Mouse (Mus musculus) mature B cell (primary cell): Measurements from ENCODE around the gene Rassf5.

Source experiments
- in situ Hi-C: fragments of 300-500 bp; cut with MboI; formaldehyde crosslinking; loops from 2 replicates; pipeline ENCODE4 v1.14.3; 2019

Gene Rassf5

DNA sequence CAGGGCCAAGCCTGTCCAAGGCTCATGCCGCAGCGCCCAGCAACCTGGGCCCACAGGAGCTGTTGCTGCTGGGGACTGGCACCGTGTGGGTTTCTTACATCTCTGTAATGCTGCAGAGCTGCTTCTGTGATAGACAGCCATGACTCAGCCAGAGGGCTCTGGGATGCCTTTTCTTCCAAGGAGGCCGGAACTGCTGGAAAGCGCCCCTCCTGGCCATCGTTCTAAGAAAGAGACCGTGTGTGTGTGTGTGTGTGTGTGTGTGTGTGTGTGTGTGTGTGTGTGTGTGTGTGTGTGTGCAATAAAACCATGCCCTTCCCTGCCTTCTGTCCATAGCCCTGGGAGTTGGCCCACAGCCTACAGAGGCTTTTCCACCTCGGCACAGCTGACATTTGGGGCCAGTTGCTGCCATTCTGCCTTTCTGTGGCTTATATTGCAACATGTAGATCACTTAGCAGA lies 35.1 kb downstream of the Rassf5 start:
- in situ Hi-C loops: no loop called here

DNA sequence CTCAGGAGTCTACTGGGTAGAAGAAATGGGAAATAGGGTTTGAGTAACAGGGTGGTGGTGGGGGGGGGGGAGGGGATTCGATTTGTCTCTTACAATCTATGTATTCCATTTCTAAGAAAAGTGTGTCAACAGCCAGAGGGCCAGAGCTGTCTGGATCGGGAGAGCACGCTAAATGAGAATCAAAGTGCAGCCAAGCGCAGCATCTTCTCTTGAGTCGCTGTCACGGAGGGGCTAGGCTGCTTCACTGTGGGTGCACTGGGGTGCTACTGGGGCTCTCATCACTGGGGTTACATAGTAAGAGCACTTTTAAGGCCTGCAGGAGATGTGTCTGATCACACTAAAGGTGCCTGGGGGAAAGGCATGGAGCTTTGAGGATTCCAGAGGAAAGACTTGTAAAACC lies 36.3 kb downstream of the Rassf5 start:
- in situ Hi-C loops: no loop called here

- in situ Hi-C loops: no loop called here
Observed at GRCm38 (mm10) chr1:131208081-131208480, 37.0 kb downstream of the Rassf5 start.

DNA sequence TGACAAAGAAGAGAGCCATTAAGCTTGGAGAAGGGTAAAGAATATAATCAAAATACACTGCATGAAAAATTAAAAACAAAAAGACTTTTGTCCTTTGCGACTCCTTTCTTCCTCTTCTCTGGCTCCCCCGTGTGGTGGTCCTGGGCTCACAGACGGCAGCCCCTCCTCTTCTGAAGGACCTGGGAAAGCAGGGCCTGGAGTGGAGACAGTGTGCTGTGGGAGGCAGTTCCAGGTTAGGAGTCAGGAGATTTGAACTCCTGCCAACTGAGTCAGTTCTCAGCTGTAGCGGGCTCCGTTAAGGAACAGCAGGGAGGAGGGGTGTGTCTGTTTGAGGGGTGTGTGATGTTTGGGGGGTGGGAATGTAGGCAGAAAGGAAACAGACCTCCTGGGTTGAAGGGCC lies 37.5 kb downstream of the Rassf5 start:
- in situ Hi-C loops: no loop called here

- in situ Hi-C loops: no loop called here
Observed at GRCm38 (mm10) chr1:131206342-131206741, 38.7 kb downstream of the Rassf5 start.

DNA sequence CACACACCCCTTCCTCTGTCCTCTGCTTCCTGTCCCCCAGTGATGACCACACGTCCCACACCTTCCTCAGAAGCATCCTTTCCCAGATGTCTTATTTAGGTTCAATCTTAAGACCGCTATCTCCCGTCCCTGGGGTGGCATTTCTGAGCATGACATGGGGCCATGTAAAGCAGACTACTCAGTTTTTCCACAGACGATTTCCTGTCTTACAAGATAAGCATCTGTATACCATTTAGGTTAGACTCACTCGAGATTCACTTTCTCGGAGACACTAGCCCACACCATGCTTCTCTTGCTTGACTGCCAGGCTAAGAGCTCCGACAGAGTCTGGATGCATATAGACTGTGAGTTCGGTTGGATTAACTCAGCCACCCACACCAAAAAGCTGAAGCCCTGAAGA lies 40.6 kb downstream of the Rassf5 start:
- in situ Hi-C loops: no loop called here

DNA sequence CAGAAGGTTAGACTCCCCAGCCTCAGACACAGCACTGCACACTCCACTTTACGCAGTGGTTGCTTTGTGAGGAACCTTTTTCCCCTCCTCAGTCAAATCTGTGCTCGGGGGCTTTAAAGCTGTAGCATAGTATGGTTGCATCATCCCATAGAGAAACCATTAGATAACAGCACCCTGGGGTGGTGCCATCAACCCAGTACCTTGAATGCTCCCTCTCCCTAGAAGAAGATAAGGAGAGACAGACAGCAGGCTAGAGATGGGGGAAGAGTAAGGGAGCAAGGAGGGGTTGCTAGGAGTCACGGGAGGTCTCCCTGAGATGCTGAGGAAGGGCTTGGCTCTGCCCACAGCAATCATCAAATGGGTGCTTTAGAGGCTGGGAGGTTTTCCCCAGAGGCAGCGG lies 43.7 kb downstream of the Rassf5 start:
- in situ Hi-C loops: no loop called here

- in situ Hi-C loops: no loop called here
Observed at GRCm38 (mm10) chr1:131200588-131200987, 44.5 kb downstream of the Rassf5 start.

- in situ Hi-C loops: no loop called here
Observed at GRCm38 (mm10) chr1:131199976-131200375, 45.1 kb downstream of the Rassf5 start.

GRCm38 (mm10) chr1:131199118-131199821 lies 45.8 kb downstream of the Rassf5 start:
- in situ Hi-C loops: no loop called here

DNA sequence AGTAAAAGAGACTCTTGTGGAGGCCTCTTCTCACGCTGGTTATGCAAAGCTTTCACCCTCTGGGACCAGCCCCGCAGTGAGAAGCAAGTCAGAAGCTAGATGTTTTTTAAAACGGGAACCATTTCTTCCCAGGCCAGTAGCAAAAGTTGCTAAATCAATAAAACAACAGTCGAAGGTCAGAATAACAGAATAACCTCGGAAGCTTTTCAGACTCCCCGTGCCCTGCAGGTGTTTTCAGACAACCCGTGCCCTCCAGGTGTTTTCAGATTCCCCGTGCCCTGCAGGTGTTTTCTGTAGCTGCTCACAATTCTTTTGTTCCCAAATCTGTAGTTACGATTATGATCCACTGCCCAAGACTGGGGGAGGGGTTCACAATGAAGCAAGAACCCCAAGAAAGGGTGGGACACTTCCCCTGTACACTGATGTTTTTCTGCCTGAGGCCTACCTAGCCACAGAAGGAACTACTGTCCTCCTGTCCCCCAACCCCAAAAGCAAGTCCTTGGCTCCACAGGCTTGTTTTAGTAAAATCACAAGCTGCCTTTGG lies 46.6 kb downstream of the Rassf5 start:
- in situ Hi-C loops: no loop called here

GRCm38 (mm10) chr1:131196107-131196506 lies 49.0 kb downstream of the Rassf5 start:
- in situ Hi-C loops: no loop called here

DNA sequence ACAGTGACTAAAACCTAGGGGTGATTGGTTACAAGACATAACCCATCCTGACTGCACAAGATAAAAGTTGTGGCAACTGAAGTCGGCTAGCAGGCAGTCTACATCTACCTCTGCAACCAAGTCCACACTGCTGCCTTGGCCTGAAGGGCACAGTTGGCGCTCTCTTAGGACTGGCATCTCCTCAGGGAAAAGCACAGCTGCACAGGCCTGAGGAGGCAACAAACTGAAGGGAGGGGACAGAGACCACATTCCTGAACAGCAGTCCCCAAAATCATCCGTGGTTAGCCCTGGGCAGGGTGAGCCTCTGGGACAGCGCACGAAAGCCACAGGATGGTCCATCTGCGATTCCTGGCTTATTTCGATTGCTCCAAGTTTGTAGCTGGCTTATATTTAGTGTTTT lies 49.4 kb downstream of the Rassf5 start:
- in situ Hi-C loops: no loop called here

- in situ Hi-C loops: no loop called here
Observed at GRCm38 (mm10) chr1:131193746-131194145, 51.3 kb downstream of the Rassf5 start.

GRCm38 (mm10) chr1:131188655-131189054 lies 56.4 kb downstream of the Rassf5 start:
- in situ Hi-C loops: no loop called here

- in situ Hi-C loops: no loop called here
Observed at GRCm38 (mm10) chr1:131187856-131188255, 57.2 kb downstream of the Rassf5 start.

GRCm38 (mm10) chr1:131186995-131187394 lies 58.1 kb downstream of the Rassf5 start:
- in situ Hi-C loops: no loop called here

DNA sequence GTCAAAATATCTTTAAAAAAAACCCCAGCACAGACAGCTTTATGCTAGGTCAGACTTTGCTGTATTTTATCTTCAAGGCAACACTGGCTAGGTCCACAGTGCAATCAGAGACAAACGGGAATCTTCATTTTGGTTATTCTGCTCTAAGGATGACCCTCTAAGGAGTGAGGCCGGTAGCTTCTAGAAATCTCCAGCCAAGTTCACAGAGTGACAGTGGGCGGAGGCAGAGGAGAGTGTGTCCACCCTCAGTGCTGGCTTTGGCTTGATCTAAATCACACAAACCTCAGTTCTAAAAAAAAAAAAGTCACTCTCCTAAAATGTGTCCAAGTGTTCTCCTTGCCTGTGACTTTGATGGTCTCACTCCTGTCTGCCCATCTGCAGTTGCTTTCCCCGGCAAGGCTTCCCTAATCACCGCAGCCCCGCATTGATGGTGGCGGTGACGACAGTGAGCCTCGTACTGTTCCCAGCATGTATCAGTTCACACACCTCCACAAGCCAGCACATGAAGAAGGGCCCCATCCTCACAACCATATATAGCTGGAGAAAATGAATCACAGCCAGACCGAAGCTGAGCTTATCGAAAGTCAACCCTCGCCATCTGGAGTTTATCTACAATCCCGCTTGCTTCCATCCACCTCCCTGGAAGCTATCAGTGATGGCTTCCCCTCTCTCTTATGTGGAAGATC lies 59.1 kb downstream of the Rassf5 start:
- in situ Hi-C loops: no loop called here

DNA sequence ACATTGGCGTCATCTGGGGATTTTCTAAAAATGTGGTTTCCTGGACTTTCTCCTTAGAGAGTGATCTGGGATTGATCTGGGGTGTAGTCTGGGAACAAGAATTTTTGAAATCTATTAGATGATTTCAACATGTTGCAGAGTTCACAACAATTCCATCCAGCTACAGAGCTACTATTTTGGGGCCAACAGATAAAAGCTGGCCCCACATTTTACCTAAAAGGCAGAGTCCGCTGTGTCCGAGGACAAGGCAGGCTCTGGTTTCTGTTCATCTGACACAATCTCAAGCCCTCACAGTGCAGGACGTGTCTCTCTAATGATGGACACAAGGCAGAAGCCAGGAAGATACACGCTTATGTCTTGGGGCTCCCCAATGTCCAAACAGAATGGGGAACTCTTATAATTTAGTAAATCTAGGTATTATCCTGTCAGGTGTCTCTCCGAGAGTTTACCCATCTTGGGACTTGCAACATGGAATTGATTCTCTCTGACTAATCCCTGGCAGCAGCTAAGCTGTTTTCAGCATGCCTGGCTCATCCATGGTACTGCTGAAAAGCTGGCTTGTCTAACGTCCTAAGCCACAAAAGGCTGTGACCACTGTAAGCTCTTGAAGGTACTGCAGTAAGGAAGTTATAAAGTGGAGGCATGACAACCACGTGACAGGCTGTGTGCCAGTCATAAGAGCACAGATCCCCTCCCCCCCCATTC lies 60.0 kb downstream of the Rassf5 start:
- in situ Hi-C loops: no loop called here

DNA sequence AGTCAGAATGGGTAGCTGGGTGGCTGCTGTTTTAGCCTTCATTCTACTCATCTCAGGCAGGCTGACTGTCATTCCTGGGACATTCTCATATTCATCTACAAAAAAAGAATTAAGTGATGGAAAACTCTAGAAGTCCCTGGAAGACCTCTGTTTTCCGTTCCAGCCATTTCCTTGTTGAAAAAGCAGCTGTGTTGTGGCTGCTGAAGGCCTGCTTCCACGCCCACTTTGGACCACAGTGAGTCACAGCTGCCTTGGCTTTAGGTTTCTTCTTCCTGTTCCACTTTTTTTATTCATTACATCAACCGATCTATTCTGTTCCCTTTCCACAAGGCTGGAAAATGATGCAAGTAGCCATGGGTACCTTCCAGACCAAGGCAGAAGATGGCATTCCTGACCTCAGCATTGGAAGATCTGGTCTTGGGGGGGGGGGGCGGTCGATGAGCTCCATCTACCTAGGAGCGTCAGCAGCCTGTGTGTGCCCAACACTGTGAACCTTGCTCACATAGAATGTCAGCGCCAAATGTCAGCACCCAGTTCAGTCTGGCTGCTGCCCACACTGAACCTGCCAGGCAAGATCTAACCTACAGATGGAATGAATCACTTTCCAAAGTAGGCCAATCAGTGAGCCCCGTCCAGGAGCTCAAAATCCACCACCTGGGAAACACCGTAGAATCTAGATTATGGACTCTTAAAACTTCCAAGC lies 60.7 kb downstream of the Rassf5 start:
- in situ Hi-C loops: no loop called here

GRCm38 (mm10) chr1:131183201-131183600 lies 61.9 kb downstream of the Rassf5 start:
- in situ Hi-C loops: no loop called here
